Mouse (Mus musculus): ENCODE results near the gene Lgsn.

Gene Lgsn

GRCm38 (mm10) chr1:31176101-31176500 lies at the start of gene Lgsn:
Gene Lgsn (plus strand): TSS chr1:31176401.
- DNase-seq: no peak

GRCm38 (mm10) chr1:31138387-31138786 lies 37.8 kb upstream of the Lgsn start:
- DNase-seq: no peak

DNA sequence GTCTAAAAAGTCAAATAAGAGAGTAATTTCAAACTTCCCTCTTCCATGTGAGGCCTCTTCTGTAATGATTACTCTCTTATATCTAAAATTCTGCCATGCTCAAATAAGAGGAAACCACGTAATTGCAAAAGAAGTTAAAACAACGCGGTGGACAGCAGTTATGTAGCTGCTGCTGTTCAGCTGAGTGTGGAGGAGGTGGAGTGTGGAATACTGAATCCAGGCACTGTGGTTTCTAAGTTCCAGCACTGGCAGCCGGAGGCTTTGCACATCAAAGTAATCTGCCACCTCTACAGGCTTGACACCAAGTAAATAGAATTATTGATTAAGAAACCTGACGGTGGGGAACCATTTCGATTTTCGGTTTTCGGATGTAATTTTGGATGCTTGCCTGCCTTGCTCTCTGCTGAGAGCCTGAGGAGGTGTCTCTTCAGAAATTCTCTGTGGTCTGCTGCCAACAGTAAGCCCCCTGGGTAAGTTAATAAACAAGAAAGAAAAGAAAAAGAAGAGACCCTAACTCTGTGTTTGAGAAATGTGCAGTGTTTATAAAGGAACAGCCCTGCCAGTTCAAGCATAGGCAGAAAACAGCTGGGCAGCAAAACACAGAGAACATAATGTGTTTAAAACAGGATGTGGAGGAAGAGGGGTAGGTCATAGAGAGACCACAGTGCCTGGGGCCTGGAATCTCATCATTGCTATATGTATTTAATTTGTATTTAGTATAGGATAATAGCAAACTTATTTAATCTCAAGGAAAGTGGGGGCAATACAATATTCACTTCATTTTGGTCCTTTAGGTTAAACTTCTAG lies 33.7 kb upstream of the Lgsn start:
- DNase-seq: no peak

GRCm38 (mm10) chr1:31143571-31143970 lies 32.6 kb upstream of the Lgsn start:
- DNase-seq: no peak

DNA sequence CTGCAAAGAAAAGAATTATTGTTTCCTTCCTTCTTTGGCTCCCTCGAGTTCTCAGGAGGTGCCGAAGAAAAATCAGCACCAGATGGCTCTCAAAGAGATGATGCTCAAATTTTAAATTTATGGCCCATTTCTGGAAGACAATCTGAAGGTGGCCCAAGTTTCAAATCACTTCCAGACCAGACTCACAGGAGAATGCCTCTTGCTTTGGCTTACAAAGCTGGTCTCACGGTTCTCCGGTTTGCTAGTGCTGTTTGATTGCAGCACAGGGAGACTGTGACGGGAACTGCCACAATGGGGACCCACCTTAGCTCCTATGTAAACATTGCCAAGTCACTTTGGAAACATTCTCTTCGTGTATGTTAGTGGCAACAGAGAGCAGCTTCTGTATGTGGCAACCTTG lies 26.5 kb upstream of the Lgsn start:
- peak; percentile 9 for DNase-seq

DNA sequence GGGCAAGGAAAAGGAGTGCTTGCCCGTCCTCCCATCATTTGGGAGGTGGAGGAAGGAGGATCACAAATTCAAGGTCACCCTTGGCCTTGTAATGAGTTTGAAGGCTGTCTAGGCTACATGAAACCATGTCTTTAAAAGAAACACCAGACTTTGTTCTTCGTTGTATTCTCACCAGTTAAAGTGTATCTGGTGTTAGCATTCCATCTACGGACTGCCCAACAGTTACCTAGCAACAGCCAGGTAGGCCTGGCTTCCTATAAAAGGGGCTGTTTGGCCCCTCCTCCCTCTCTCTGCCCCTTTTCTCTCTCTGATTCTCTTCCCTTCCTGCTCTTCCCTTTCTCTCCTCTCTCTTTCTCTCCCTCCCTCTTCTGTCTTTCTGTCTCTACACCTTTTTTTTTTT lies 25.7 kb upstream of the Lgsn start:
- no peak for DNase-seq

DNA sequence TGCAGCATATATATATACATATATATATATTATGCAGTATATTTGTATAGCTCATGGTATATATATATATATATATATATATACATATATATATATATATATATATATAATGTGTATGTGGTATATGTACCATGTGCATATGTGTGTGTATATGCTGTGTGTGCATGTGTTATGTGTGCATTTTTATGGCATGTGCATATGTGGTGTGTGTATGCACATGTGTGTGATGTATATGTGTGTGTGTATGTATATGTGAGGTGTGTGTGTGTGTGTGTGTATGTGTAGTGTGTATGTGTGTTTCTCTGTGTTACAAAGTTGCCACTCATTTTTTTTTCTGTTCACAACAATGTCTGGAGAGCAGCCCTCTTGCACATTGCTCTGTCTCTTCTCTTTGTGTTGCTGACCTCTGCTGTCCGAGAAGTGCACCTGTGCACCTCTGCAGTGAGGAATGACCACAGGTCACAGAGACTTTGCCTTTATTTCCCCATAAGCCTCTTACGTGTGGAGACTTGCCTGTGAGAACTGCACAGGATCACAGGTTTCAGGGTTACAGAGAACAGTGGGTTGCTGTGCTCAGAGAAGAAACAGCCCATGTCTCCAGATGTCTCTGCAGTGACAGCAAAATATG lies 23.3 kb upstream of the Lgsn start:
- no peak for DNase-seq

GRCm38 (mm10) chr1:31153793-31154349 lies 22.3 kb upstream of the Lgsn start:
- DNase-seq: peak; percentile 63

DNA sequence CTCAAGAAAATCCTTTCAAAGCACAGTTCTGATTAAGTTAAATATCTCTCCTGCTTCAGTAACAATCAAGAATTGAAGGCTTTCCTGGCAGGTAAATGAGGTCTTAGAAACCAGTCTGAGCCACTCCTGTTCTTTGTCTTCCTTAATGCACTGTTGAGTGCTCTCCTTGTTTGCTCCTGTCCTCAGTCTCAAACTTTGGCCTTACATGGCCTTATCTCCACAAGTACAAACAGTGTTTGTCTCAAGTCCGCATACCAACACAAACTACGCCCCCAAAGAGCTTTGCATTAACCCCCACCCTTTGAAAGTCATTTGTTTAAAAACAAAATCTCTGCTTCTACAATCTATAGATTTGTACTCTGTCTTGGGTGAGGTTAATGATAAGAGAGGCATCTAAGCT lies 20.0 kb upstream of the Lgsn start:
- no peak for DNase-seq

GRCm38 (mm10) chr1:31156884-31157283 lies 19.3 kb upstream of the Lgsn start:
- DNase-seq: peak; percentile 15

DNA sequence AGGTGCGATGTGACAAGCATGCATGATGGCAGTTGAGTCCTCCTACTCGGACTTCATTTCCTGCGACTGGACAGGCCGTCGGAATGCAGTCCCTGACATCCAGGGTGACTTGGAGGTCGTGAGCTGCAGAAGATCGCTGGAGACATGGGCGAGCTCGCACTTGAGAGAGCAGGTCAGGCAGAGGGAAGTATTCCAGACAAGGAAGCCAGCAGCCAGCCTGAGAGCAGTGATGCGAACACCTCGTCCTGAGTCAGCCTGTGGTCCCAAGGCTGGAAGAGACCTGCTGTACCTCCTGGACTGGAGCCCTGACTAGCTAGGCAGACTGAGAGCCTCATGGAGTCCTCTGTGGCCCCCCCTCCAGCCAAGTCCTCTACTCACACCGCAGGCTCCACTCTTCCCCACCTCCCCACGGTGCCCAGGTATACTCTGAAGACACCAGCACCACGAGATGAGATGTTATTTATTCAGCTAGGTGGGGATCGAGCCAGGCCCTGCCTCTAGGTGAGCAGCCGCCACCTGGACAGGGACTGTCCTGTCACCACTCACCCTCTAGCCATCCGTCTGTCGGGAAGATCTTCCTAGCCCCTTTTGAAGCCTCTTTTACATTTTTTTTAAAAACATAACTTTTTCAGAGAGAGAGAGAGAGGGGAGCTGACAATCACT lies 11.5 kb upstream of the Lgsn start:
- DNase-seq: no peak

- DNase-seq: no peak
Measured at GRCm38 (mm10) chr1:31165326-31166121, 10.7 kb upstream of the Lgsn start.

DNA sequence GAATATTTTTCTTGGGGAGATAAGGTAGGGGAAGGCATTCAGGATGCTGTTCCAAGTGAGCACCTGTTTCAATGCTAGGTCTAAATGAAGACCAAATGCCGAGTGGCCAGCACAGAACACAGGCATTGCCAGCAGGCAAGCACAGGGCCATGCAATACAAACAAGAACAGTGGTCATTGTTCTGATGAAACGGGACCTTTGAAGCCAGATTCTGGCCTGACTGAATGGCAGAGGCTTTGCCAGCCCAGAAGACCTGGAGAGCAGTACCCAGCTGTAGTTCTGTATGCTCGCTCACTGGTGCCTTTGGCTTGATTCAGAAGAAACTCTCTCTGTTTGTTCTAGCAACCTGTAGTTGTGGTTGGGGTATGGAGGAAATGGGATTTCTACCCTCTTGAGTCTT lies 800 bp upstream of the Lgsn start:
- DNase-seq: no peak

- DNase-seq: peak; percentile 19
Measured at GRCm38 (mm10) chr1:31178264-31178663, 2.1 kb downstream of the Lgsn start.

- no peak for DNase-seq
Measured at GRCm38 (mm10) chr1:31190237-31190866, 14.2 kb downstream of the Lgsn start.

DNA sequence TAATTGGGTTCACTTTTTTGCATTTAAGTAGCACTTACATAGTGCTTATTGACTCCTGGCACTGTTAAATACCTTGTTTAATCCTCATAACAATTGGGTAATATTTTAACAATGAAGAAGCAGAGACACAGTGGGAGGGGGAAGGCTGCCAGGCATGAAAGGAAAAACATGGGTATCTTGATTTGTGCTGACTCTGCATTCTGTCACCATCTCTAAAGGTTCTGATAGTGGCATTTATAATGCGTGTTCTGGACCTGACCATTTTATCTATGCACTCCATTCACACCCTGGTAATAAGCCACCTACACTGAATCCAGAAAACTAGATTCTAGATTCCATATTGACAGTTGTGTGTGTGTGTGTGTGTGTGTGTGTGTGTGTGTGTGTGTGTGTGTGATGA lies 19.4 kb downstream of the Lgsn start:
- no peak for DNase-seq

DNA sequence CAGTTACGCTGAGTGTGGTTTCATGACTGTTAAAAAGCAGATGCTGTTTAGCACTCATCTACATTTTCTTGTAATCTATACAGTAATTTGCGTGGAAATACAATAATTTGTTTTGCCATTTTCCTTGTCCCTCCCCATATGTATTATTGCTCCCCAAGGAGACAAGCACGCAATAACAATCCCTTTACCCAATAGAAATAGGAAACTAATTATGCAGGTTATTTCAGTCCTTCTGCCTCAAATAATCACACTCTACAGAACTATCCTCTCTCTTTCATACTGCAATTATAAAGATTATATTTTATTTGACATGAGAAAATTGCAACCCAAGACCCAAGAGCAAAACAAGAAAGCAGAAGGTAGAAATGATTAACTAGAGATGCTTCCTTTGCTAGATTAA lies 20.8 kb downstream of the Lgsn start:
- DNase-seq: no peak

DNA sequence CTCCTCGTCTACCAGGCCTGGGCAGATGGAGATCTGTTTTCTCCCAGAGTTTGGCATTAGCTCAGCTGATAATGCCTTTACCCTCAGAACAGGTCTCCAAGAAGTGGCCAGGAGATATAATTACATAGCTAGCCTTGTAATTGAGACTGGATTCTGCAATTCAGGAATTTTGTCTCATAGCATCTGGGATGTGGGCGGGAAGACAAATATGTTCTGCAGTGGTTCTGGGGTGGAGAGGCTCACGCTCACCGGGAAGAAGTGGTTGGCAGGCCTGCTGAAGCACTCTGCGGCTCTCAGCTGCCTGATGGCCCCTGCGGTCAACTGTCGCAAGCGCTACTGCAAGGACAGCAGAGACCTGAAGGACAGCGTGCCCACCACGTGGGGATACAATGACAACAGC lies 27.6 kb downstream of the Lgsn start:
- peak; percentile 63 for DNase-seq

GRCm38 (mm10) chr1:31205346-31205745 lies 29.1 kb downstream of the Lgsn start:
- DNase-seq: no peak

DNA sequence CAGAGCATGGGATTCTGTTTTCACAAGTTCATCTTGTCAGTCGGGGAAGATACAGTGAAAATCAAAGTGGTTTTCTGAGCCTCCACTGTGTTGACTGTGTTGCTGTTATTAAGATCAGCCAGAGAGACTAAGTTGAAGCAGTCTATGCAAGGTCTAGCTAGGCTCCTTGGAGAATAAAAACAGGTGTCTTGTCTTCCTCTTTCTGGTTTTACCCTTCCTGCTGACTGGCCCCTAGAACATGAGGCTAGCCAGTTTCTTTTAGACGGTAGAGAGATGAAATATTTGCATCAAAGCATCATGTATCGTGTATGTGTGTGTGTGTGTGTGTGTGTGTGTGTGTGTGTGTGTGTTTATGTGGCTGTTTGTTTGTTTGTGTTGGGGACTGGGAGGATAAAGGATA lies 29.6 kb downstream of the Lgsn start:
- no peak for DNase-seq

DNA sequence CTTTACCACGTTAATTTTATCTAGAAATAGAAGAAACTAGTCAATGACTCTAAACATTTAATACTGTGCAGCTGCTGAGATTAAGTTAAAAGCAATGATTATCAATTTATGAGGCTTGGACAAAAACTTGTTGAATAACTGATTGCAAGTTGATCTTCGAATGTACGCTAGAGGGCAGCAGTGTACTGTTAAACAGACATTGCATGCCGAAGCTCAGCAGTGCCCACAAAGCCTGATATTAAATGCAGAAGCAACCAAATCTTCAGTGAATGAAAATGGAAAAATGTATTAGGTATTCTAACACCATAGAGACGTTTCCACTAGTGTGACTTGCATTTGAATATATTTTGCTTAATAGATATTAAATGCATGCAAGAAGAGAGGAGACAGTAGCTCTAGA lies 33.9 kb downstream of the Lgsn start:
- peak; percentile 59 for DNase-seq

GRCm38 (mm10) chr1:31214831-31215230 lies 38.6 kb downstream of the Lgsn start:
- DNase-seq: no peak

Measured in right cerebral cortex, adult 18-20 months (tissue).